Mouse (Mus musculus) splenic B cell, adult 2 months (primary cell): ENCODE data around the gene Trim65.

Source experiments
- DNase-seq: peaks from one replicate; pipeline ENCODE4 v3.0.0-alpha.2; 2011; ENCODE audit warnings: low read depth, low spot score
- H3K27me3 ChIP-seq: 2 replicates; pipeline ENCODE4 v1.6.1; 2012; ENCODE audit warnings: mild to moderate bottlenecking, low read length, moderate library complexity, mixed read lengths; ENCODE audit not compliant: control insufficient read depth, poor library complexity, insufficient read depth, severe bottlenecking
- H3K36me3 ChIP-seq: 2 replicates; pipeline ENCODE4 v1.6.1; 2012; ENCODE audit warnings: mild to moderate bottlenecking, low read length, moderate library complexity, mixed read lengths; ENCODE audit not compliant: control insufficient read depth, poor library complexity, insufficient read depth, severe bottlenecking

The Trim65 gene

DNA sequence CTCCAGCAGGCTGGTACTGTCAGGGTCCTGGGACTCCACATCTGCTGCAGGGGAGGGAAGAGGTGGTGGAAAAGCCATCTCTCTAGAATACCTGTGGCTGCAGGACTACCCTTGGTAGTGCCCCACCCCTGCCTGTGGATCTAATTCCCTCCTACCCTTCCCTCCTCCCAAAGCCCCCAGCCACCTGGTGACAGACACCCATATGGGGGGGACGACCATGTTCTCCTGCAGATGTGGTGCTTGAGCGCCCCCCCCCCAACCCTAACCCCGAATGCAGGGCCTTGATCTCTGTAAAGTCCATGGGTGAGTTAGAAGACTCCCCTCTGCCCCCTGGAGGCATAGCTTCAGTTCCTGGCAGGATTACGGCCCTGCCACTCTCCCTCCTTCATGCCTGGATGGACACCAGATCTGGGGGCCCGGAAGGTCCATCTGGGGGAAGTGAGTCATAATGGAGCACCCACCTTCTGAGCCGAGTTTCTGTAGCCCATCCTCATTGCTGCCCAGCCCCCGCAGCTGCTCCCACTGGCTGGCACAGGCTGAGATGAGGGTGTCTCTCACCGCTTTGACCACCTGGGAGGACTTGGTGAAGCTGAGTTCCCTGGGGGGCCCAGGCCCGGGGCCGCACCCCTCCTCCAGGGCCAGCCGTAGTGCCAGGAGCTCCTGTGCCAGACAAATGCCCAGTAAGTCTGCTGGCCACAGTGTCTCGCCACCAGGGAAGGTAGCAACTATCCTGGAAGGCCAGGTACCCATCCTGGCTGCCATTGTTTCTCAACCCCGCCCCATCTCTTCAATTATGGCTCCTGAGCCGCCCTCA is 23.8 kb downstream of the Trim65 start:
- Histone ChIP-seq H3K27me3 (no peaks in the 10 kb centered on the region), H3K36me3 (no peaks in the 10 kb centered on the region)
- no peak for DNase-seq

DNA sequence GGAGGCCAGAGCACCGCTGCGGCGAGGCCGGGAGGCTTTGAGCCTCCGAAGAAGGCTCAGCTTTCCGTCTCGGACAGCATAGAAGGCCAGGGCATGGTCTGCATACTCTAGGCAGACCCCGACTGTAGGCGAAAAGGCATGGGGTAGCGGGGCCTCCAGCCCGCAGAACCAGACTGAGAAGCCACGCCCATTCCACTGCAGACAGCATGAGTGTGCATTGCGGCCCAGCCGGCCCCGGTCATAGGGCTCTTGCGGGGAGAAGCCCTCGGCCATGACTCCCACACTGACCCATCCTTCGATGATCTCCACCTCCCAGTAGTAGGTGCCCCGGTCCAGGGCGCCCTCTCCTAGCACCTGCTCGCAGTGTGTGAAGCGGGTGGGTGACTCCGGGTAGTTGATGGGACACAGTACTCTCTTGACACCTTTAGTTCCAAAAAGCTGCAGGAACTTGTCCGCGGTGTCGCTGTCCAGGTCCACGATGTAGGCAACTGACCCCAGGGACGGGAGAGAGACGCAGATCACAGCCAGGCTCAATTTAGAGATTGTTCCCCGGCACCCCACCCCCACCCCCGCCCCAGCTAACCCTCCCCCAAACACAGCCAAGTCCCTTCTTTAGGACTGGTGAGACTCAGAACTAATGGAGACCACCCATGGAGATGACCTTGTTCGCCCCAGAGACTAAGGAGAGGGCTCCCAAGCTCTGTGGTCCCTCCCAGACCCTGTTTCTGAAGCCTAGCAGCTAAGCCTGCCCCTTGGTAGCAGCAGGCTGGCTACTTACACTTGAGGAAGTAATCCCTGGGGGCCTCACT is 24.6 kb downstream of the Trim65 start:
- no peaks in the 10 kb centered on the region for H3K36me3 ChIP-seq
- DNase-seq: no peak
- no peaks in the 10 kb centered on the region for H3K27me3 ChIP-seq

DNA sequence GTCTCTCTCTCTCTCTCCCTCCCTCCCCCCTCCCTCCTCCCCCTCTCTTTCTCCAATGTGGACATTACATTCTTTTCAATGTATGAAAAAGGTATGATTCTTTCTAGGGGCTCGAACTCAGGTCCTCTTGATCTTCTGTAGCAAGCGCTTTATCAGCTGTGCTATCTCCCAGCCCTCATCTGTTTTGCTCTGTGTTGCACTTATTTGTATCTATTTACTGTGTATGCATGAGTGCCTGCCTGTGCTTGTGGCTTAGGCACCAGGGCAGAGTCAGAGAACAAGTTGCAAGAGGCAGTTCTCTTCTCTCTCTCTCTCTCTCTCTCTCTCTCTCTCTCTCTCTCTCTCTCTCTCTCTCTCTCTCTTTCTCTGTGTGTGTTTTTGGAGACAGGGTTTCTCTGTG is 25.9 kb downstream of the Trim65 start:
- H3K27me3 ChIP-seq: no peaks in the 10 kb centered on the region
- H3K36me3 ChIP-seq: no peaks in the 10 kb centered on the region
- no peak for DNase-seq

DNA sequence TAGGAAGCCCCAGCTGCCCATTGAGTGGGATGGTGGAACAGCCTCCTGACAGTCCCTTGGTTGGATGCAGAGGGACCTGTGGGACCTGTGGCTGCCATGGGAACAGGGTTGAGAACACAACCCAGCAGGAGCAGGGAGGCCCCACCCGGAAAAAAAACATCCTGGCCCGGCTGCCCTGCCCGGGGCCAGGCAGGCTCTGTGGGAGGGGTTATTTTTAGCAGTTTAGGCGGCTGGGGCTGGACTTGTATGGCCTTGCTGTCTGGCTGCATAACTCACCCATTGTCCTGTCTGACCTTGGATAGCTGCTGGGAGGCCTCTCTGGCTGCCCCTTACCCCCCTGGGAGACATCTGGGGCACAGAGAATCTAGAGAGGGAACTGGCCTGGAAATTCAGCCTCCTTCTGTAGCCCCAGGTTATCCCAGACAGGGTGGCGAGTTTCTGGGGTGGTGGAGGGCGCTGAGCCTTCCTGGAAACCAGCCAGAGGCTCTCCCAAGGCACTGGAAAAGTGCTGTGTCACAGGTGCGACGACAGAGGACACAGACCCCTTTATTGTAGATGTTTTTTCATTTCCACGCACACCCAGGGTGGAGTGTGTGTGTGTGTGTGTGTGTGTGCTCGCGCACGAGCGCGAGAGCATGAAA is 26.8 kb downstream of the Trim65 start:
- no peak for DNase-seq
- no peaks in the 10 kb centered on the region for H3K27me3 ChIP-seq
- H3K36me3 ChIP-seq: no peaks in the 10 kb centered on the region

DNA sequence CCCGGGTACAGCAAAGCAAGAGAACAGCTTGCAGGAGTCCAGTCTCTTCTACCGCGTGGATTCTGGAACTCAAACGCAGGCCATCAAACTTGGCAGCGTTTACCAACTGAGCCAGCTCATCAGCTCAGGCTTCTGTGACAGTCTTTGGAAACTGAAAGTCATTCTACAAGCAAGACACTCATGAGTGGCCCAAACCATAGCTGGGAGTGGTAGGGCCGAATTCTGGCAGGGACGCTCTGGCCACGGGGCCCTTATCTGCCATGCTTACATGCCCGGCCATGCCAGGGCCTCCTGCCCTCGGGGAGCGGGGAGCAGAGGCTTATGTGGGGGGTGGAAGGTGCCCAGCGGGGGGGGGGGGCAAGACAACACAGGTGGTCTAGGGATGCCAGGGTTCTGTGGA is 27.4 kb downstream of the Trim65 start:
- no peaks in the 10 kb centered on the region for H3K27me3 ChIP-seq
- no peaks in the 10 kb centered on the region for H3K36me3 ChIP-seq
- DNase-seq: no peak

DNA sequence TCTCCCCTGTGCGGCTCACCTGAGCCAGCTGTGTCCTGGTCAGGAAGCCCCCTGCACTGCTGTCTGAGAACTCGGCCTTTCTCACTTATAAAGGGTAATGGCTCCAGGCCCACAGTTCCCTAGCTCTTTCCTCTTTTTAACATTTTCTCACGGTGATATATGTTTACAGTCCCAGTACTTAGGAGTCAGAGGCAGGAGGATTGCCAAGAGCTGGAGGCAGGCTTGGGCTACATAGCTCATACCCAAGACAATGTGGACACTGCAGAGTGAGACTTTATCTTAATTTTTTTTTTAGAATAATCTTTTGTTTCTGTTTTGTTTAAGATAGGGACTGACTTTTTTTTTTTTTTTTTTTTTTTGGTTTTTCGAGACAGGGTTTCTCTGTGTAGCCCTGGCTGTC is 28.5 kb downstream of the Trim65 start:
- no peaks in the 10 kb centered on the region for H3K36me3 ChIP-seq
- no peak for DNase-seq
- no peaks in the 10 kb centered on the region for H3K27me3 ChIP-seq

DNA sequence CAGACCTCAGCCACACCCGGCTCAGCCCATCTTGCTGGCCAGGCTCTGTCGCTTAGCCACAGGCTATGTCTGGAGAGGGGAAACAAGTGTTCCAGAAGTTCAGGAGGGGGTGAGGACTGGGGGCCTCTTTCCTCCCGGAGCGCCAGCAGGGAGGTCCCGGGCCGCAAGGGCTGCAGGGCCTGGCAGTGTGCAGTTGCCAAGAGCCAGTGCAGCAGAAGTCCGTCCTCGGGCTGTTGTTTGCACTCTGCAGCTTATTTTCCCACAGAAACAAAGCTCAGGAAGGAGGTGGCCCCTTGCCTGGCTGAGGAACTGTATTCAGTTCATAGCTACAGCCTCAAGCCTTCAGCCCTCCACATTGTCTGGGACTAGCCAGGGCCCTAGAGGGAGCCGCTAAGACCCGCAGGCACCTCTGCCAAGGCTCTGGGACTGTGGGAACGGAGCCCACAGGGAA is 29.0 kb downstream of the Trim65 start:
- no peaks in the 10 kb centered on the region for H3K36me3 ChIP-seq
- H3K27me3 ChIP-seq: no peaks in the 10 kb centered on the region
- DNase-seq: no peak

DNA sequence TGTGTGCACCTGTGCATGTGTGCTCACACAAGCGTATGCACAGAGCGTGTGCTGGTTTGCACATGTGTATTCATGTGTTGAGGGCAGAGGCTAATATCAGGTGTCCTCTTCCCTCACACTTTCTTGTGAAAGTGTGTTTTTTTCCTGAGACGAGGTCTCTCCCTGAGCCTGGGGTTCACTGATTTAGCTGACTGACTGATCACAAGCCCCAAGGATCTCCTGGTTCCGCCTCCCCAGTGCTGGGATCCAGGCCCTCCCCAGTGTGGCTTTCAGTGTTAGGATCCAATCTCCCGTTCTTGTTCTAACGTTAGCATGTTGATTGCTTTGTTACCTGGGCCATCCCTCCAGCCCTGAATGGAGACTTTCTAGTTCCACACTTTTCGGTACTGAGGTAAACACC is 30.1 kb downstream of the Trim65 start:
- Histone ChIP-seq H3K27me3 (no peaks in the 10 kb centered on the region), H3K36me3 (no peaks in the 10 kb centered on the region)
- no peak for DNase-seq

DNA sequence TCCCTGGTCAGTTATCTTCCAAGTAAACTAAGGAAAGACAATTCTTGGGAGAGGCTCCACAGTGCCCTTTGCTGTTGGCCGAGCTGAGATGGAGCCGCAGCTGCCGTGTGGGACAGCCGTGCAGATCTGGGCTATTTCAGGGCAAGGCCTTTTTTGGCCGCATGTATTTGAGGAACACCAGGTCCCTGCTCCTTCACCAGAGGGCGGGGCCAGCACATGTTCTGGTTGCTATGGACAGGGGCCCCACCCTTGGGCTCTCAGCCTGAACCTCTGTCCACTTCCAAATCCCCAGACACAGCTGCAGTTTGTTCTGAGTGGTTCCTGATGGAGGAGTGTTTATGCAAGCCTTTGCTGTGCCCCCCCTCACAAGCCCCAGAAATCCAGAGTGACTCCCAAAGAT is 30.5 kb downstream of the Trim65 start:
- Histone ChIP-seq H3K36me3 (no peaks in the 10 kb centered on the region), H3K27me3 (no peaks in the 10 kb centered on the region)
- no peak for DNase-seq

DNA sequence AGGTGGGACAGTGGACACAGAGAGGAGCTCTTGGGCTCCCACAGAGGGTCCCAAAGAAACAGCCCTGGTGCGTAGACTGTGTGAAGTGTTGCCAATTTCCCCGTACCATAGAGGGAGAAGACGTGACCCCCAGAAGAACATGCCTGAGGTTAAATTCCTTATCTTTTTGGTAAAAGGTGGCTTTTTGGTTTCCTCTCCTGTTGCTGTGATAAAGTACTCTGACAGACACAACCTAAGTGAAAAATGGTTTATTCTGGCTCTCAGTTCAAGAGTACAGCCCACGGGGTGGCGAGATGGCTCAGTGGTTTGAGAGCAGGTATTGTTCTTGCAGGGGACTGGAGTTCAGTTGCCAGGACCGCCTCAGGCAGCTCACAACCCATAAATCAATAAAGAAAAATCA is 31.5 kb downstream of the Trim65 start:
- H3K36me3 ChIP-seq: no peaks in the 10 kb centered on the region
- no peak for DNase-seq
- H3K27me3 ChIP-seq: no peaks in the 10 kb centered on the region

DNA sequence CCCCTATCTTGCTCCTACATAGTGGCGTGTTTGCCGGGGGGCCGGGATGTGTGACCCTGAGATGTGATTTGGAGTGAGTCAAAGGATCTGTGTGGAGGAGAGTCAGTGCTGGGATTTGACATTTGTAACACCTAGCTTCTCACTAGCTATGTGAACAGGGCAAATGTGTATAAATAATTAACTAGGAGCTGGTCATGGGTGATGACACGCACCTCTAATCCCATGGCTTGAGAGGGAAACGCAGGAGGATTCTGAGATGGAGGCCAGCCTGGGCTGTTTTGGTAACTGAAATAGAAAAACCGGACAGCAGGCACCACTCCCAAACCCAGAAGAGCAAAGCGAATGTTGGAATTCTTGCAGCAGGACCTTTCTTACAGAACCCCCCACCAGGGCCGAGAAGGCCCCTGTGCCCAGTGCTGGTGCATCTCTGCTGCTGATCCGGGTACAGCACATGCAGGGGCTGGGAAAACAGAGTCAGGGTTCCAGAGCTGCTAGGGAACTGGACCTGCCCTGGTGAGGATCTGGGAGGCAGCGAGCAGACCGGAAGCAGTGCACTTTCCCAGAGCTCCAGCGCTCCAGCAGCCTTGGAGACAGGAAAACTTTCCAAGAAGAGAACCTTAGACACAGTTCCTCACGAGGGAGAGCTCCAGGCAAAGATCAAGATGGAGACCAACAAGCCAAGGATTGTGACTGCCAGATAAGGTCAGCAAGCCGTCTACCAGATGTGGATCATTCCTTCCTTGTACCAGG is 32.0 kb downstream of the Trim65 start:
- Histone ChIP-seq H3K27me3 (no peaks in the 10 kb centered on the region), H3K36me3 (no peaks in the 10 kb centered on the region)
- DNase-seq: no peak

DNA sequence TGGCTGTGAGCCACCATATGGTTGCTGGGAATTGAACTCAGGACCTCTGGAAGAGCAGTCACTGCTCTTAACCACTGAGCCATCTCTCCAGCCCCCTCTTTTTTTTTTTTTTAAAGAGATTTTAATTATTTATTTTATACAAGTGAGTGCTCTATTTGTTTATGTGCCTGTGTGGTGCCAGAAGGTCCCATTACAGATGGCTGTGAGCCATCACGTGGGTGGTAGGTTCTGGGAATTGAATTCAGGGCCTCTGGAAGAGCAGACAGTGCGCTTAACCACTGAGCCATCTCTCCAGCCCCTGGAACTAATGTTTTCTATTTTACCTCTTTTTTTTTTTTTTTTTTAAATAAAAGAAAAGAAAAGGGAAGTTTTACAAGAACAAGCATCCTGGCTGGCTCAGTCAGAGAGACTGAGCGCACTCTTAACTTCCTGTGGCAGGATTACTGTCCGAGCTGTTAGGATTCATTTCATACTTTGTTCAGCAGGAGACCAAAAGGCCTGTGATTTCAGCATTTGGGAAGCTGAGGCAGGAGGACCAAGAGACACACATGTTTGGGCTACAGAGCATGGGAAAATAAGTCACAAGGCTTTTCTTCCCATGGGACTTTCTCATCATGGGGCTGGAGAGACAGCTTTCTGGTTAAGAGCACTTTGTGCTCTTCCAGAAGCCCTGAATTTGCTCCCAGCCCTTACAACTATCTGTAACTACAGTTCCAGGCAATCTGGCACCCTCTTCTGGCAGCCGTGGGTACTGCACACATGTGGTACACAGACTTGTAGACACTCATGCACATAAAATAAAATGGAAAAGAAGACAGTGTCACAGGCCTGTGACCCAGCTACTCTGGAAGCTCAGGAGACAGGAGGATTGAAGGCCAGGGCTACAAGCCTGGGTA is 34.5 kb downstream of the Trim65 start:
- no peaks in the 10 kb centered on the region for H3K27me3 ChIP-seq
- DNase-seq: peak; percentile 69
- H3K36me3 ChIP-seq: no peaks in the 10 kb centered on the region

DNA sequence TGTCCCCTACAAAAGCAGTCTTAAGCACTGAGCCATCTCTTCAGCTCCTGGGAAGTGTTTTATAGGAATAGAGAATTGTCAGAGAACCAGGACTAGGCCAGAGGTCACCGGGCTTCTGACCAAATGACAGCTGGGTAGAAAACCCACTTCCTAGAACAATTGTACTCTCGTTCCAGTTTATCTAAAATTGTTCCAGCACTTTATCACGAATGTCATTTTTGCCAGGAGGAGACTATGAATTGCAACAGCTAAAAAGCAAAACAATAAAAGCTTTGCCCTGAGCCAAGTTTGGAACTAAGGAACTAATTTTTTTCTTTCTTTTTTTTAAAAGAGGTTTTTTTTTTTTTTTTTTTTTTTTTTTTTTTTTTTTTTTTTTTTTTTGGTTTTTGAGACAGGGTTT is 35.4 kb downstream of the Trim65 start:
- DNase-seq: no peak
- H3K36me3 ChIP-seq: no peaks in the 10 kb centered on the region
- no peaks in the 10 kb centered on the region for H3K27me3 ChIP-seq
